Mouse (Mus musculus): ENCODE data around the gene Gstm1. TPM values are rescaled to one million over a fixed set of nuclear protein-coding genes. Genes with fewer than 3 reads are reported as not detected.
"Not testable (repeated sequence)": the region's sequence is repeated elsewhere in the genome, so short reads cannot be mapped to it uniquely, and the experiment has no call there.

Gstm1 gene
- polyA plus RNA-seq, 1 experiment, result 69.5 TPM

- H3K4me3 ChIP-seq (replicated peaks; ENCODE audit: control insufficient read depth, low read depth, low read length), result no peak overlapping the region
- 78% methylated on average over 5 of the region's 5 CpGs for WGBS
- TF ChIP-seq CTCF (IDR thresholded peaks at IDR 0.05; ENCODE audit: control insufficient read depth, insufficient read depth, low read length) (no peak), POLR2A (IDR thresholded peaks at IDR 0.05; ENCODE audit: borderline replicate concordance, control insufficient read depth, low read depth, low read length) (no peak)
- no peaks in the 10 kb centered on the region for H3K4me1 ChIP-seq (ENCODE audit: control insufficient read depth, insufficient read depth, low read length)
- no peak overlapping the region for H3K27ac ChIP-seq (ENCODE audit: control insufficient read depth, insufficient read depth, low read depth, low read length, poor library complexity)
Measured at GRCm38 (mm10) chr3:107984471-107984870, 33.3 kb downstream of the Gstm1 start.

DNA sequence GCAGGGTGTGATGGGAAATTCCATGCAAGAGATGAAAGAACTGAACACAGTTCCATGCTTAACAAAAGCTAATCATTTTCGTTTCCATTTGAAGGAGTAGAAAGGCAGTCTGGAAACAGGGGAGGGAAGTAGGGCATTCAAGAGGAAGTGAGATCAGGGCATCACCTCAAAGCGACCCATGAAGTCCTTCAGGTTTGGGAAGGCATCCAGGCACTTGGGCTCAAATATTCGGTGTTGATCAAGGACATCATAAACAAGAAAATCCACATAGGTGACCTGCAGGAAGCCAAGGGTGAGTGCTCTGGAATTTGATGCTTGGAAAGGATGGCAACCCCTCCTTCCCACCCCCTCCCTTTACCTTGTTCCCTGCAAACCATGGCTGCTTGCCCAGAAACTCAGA lies 34.0 kb downstream of the Gstm1 start:
- Histone ChIP-seq H3K4me1 (ENCODE audit: control insufficient read depth, insufficient read depth, low read length) (no peaks in the 10 kb centered on the region), H3K4me3 (replicated peaks; ENCODE audit: control insufficient read depth, low read depth, low read length) (no peak overlapping the region), H3K27ac (ENCODE audit: control insufficient read depth, insufficient read depth, low read depth, low read length, poor library complexity) (no peak overlapping the region)
- TF ChIP-seq POLR2A (IDR thresholded peaks at IDR 0.05; ENCODE audit: borderline replicate concordance, control insufficient read depth, low read depth, low read length) (no peak), CTCF (IDR thresholded peaks at IDR 0.05; ENCODE audit: control insufficient read depth, insufficient read depth, low read length) (no peak)
- 33% methylated on average over 3 of the region's 3 CpGs for WGBS

GRCm38 (mm10) chr3:107982726-107983125 lies 35.0 kb downstream of the Gstm1 start:
- H3K27ac ChIP-seq (ENCODE audit: control insufficient read depth, insufficient read depth, low read depth, low read length, poor library complexity), result no peak overlapping the region
- WGBS, result 80% methylated on average over 6 of the region's 6 CpGs
- TF ChIP-seq CTCF (IDR thresholded peaks at IDR 0.05; ENCODE audit: control insufficient read depth, insufficient read depth, low read length) (no peak), POLR2A (IDR thresholded peaks at IDR 0.05; ENCODE audit: borderline replicate concordance, control insufficient read depth, low read depth, low read length) (no peak)
- H3K4me3 ChIP-seq (replicated peaks; ENCODE audit: control insufficient read depth, low read depth, low read length), result no peak overlapping the region
- no peaks in the 10 kb centered on the region for H3K4me1 ChIP-seq (ENCODE audit: control insufficient read depth, insufficient read depth, low read length)

DNA sequence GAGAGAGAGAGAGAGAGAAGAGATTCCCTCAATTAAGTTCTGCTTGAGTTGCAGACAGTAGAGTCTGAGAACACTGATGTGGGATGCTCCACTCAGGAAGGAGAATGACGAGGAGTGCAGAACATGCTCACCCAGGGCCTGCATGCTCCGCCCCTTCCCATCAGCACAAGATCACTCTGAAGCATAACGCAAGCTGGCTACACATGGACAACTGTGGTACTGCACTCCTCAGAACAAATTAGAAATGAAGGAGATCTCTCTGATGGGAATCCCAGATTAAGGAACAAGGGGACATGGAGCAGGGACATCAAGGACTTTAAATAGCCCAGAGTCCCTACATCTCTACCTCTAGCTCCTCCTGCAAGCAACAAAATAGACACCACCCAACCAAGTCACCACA lies 36.5 kb downstream of the Gstm1 start:
- WGBS, result 68% methylated on average over 3 of the region's 3 CpGs
- no peaks in the 10 kb centered on the region for H3K4me1 ChIP-seq (ENCODE audit: control insufficient read depth, insufficient read depth, low read length)
- TF ChIP-seq POLR2A (IDR thresholded peaks at IDR 0.05; ENCODE audit: borderline replicate concordance, control insufficient read depth, low read depth, low read length) (no peak), CTCF (IDR thresholded peaks at IDR 0.05; ENCODE audit: control insufficient read depth, insufficient read depth, low read length) (no peak)

GRCm38 (mm10) chr3:107977691-107978090 lies 40.1 kb downstream of the Gstm1 start:
- WGBS, result 69% methylated on average over 3 of the region's 3 CpGs
- TF ChIP-seq POLR2A (IDR thresholded peaks at IDR 0.05; ENCODE audit: borderline replicate concordance, control insufficient read depth, low read depth, low read length), result no peak
- TF ChIP-seq CTCF (IDR thresholded peaks at IDR 0.05; ENCODE audit: control insufficient read depth, insufficient read depth, low read length), result no peak

More for the DNA sequence above, 36.5 kb downstream of the Gstm1 start:
- no peak overlapping the region for H3K27ac ChIP-seq (ENCODE audit: control insufficient read depth, insufficient read depth, low read depth, low read length, poor library complexity)
- no peak overlapping the region for H3K4me3 ChIP-seq (replicated peaks; ENCODE audit: control insufficient read depth, low read depth, low read length)

DNA sequence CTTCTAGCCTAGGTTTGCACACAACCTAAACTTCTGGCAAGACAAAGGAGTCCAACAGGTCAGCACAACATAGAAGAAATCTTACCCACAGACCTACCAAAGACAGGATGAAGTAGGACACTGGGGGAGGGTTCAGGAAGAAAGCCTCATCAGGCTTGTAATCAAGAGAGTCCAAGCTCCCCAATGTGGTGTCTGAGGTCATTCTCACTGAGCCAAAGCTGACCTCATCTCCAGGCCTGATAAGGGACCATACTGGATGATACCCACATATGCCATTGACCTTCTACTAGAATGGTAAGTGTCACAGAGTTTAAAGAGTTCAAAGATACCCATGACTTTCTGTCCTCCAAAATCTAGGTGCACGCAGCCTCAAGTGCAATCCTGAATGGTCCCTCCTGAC lies 43.5 kb downstream of the Gstm1 start:
- H3K4me1 ChIP-seq (ENCODE audit: control insufficient read depth, insufficient read depth, low read length), result no peaks in the 10 kb centered on the region
- no peak overlapping the region for H3K27ac ChIP-seq (ENCODE audit: control insufficient read depth, insufficient read depth, low read depth, low read length, poor library complexity)
- H3K4me3 ChIP-seq (replicated peaks; ENCODE audit: control insufficient read depth, low read depth, low read length), result no peak overlapping the region
- WGBS, result 83% methylated on average over 1 of the region's 1 CpGs
- no peak for TF ChIP-seq POLR2A (IDR thresholded peaks at IDR 0.05; ENCODE audit: borderline replicate concordance, control insufficient read depth, low read depth, low read length)
- no peak for TF ChIP-seq CTCF (IDR thresholded peaks at IDR 0.05; ENCODE audit: control insufficient read depth, insufficient read depth, low read length)

More at GRCm38 (mm10) chr3:107977691-107978090, 40.1 kb downstream of the Gstm1 start:
- Histone ChIP-seq H3K27ac (ENCODE audit: control insufficient read depth, insufficient read depth, low read depth, low read length, poor library complexity) (no peak overlapping the region), H3K4me1 (ENCODE audit: control insufficient read depth, insufficient read depth, low read length) (no peaks in the 10 kb centered on the region), H3K4me3 (replicated peaks; ENCODE audit: control insufficient read depth, low read depth, low read length) (no peak overlapping the region)

GRCm38 (mm10) chr3:107972070-107972469 lies 45.7 kb downstream of the Gstm1 start:
- no peak overlapping the region for H3K27ac ChIP-seq (ENCODE audit: control insufficient read depth, insufficient read depth, low read depth, low read length, poor library complexity)
- no peak overlapping the region for H3K4me3 ChIP-seq (replicated peaks; ENCODE audit: control insufficient read depth, low read depth, low read length)
- WGBS, result 88% methylated on average over 3 of the region's 3 CpGs
- TF ChIP-seq CTCF (IDR thresholded peaks at IDR 0.05; ENCODE audit: control insufficient read depth, insufficient read depth, low read length) (no peak), POLR2A (IDR thresholded peaks at IDR 0.05; ENCODE audit: borderline replicate concordance, control insufficient read depth, low read depth, low read length) (no peak)
- H3K4me1 ChIP-seq (ENCODE audit: control insufficient read depth, insufficient read depth, low read length), result no peaks in the 10 kb centered on the region

DNA sequence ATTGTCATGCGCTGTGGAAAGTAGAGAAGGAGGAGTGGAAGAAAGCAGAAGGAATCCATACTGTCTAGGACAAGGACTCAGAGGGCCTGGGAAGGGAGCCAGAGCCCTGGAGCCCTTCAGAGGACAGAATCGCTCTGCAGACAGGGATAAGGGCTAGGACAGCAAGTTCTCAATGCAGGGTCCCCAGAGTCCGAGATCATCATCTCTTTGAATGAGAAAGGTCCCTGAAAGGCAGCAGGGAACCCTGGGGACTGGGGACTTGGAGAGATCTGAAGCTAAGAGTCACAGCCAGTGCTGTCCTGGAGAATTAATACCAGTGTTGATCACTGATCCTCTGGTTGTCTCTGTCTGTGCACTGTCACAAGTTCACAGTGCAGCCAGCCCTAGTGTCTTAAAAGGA lies 46.7 kb downstream of the Gstm1 start:
- not testable (repeated sequence) for H3K4me1 ChIP-seq (ENCODE audit: control insufficient read depth, insufficient read depth, low read length); H3K4me3 ChIP-seq (replicated peaks; ENCODE audit: control insufficient read depth, low read depth, low read length); H3K27ac ChIP-seq (ENCODE audit: control insufficient read depth, insufficient read depth, low read depth, low read length, poor library complexity)
- WGBS, result 67% methylated on average over 3 of the region's 3 CpGs

GRCm38 (mm10) chr3:107968724-107969395 lies 48.9 kb downstream of the Gstm1 start, which contains the start of gene Gstm3:
TSS of gene Gstm3 (minus strand) at chr3:107969283.
- WGBS, result 72% methylated on average over 13 of the region's 13 CpGs
- TF ChIP-seq POLR2A (IDR thresholded peaks at IDR 0.05; ENCODE audit: borderline replicate concordance, control insufficient read depth, low read depth, low read length), result no peak
- no peak for TF ChIP-seq CTCF (IDR thresholded peaks at IDR 0.05; ENCODE audit: control insufficient read depth, insufficient read depth, low read length)
- H3K4me3 ChIP-seq (replicated peaks; ENCODE audit: control insufficient read depth, low read depth, low read length), result no peak within 1 kb of the TSS
- H3K27ac ChIP-seq (ENCODE audit: control insufficient read depth, insufficient read depth, low read depth, low read length, poor library complexity), result no peak within 1 kb of the TSS
- H3K4me1 ChIP-seq (ENCODE audit: control insufficient read depth, insufficient read depth, low read length), result no peaks in the 10 kb centered on the region; the same call in 1 of the 2 replicates

All from bone marrow, adult 2 months (tissue).